Mouse (Mus musculus) bone marrow, adult 2 months (tissue): ENCODE data around the gene Ppp1r3g.

Experiments used
- CTCF ChIP-seq: fragments of 200-500 bp; IDR thresholded peaks from 2 replicates; pipeline ENCODE4 v1.5.1; 2011; ENCODE audit warnings: low read length, control low read depth; ENCODE audit not compliant: control insufficient read depth, insufficient read depth
- POLR2A ChIP-seq: fragments of 200-500 bp; IDR thresholded peaks from 2 replicates; pipeline ENCODE4 v1.6.1; 2011; ENCODE audit warnings: low read depth, mild to moderate bottlenecking, control low read depth, low read length, borderline replicate concordance; ENCODE audit not compliant: control insufficient read depth

DNA sequence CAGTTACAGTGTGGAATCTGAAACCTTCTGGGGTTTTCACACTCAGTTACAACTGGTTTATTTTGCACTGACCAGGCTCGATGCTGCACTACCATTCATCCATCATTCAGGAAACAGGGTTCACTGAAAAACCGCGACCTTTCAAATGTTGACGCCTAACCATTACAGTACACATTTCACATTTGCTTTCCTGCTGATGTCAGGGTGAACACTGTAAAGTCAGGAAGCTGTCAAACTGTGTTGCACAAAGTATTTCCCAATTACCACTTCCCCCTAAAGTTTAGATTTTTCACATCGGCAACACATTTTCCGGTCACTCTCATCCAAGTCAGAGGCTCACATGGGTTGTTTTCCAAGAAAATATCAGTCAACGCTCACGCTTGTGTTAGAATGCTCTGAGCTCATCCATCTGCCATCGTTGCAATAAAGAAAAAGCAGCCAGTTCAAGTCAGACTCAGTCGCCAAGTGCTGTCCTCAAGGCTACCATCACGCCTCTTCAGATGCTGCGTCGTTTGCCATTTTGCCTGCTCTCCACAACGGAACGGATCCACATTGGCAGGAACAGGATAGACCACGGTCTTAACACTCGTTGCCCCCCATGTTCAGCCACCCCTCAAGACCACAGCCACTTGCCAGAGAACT, 8.7 kb upstream of the Ppp1r3g start:
- TF ChIP-seq CTCF (no peak), POLR2A (no peak)
